Mouse (Mus musculus): ENCODE measurements around the gene Mgat4c. TPM values are rescaled to one million over a fixed set of nuclear protein-coding genes. Genes with fewer than 3 reads are reported as not detected.

Mgat4c gene
- polyA plus RNA-seq (2015; fragmentation: Illumina TruSeq; extraction: RNeasy Lipid Tissue Mini Kit (QIAGEN cat#74804); ENCODE audit: low read depth, low replicate concordance), result 15.5 TPM

DNA sequence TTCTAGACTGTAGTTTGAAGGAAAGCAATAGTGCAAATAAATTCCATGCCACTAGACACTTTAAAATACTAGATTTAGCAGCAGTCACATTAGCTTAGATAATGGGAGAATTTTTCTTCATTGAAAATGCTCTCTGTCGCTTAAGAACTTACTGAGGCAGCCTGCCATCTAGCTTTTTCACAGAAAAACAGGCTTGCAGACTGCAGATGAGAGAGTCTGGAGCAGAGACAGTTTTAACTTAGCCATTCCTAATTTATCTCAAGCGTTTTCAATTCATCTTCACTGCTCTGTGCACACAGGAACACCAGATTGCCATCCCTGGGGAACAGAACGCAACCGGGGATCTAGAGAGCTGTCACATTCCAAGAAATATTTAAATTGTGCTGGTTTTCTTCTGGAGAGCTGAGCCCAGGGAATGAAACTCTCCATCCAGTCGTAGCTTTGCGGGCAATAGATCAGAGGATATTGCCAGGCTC is at the start of gene Mgat4c:
Gene Mgat4c (plus strand): TSS at position 51 of the 476 bp plus-strand sequence.

